Mouse (Mus musculus): Measurements from ENCODE around the gene Gjb5.

The Gjb5 gene

GRCm38 (mm10) chr4:127358018-127358417 is at the start of gene Gjb5:
Gene Gjb5, minus strand, starts transcription at chr4:127358181.
- in situ Hi-C loops (cut with MboI; ENCODE audit: low pct_unique_long_range_greater_than_20kb in 1 of 2, low sequenced_read_pairs in 2 of 2, unreplicated experiment in 1 of 2), result no loop called here

- in situ Hi-C loops (cut with MboI; ENCODE audit: low pct_unique_long_range_greater_than_20kb in 1 of 2, low sequenced_read_pairs in 2 of 2, unreplicated experiment in 1 of 2), result no loop called here
Measured at GRCm38 (mm10) chr4:127402614-127403013, 44.6 kb upstream of the Gjb5 start.

- in situ Hi-C loops (cut with MboI; ENCODE audit: low pct_unique_long_range_greater_than_20kb in 1 of 2, low sequenced_read_pairs in 2 of 2, unreplicated experiment in 1 of 2), result no loop called here
Measured at GRCm38 (mm10) chr4:127402166-127402565, 44.2 kb upstream of the Gjb5 start.

GRCm38 (mm10) chr4:127400165-127401145 is 42.5 kb upstream of the Gjb5 start:
- in situ Hi-C loops (cut with MboI; ENCODE audit: low pct_unique_long_range_greater_than_20kb in 1 of 2, low sequenced_read_pairs in 2 of 2, unreplicated experiment in 1 of 2), result no loop called here

GRCm38 (mm10) chr4:127395591-127395990 is 37.6 kb upstream of the Gjb5 start:
- in situ Hi-C loops (cut with MboI; ENCODE audit: low pct_unique_long_range_greater_than_20kb in 1 of 2, low sequenced_read_pairs in 2 of 2, unreplicated experiment in 1 of 2), result no loop called here

GRCm38 (mm10) chr4:127389645-127390044 is 31.7 kb upstream of the Gjb5 start:
- in situ Hi-C loops (cut with MboI; ENCODE audit: low pct_unique_long_range_greater_than_20kb in 1 of 2, low sequenced_read_pairs in 2 of 2, unreplicated experiment in 1 of 2), result no loop called here

GRCm38 (mm10) chr4:127377344-127377743 is 19.4 kb upstream of the Gjb5 start:
- in situ Hi-C loops (cut with MboI; ENCODE audit: low pct_unique_long_range_greater_than_20kb in 1 of 2, low sequenced_read_pairs in 2 of 2, unreplicated experiment in 1 of 2), result loop anchor here in 1 of 2 experiments (10.0 kb wide), 1 partner anchor 237 kb away; no protein-coding TSS in a partner anchor

- in situ Hi-C loops (cut with MboI; ENCODE audit: low pct_unique_long_range_greater_than_20kb in 1 of 2, low sequenced_read_pairs in 2 of 2, unreplicated experiment in 1 of 2), result loop anchor here in 1 of 2 experiments (10.0 kb wide), 1 partner anchor 239 kb away; no protein-coding TSS in a partner anchor
Measured at GRCm38 (mm10) chr4:127375541-127376177, 17.7 kb upstream of the Gjb5 start.

GRCm38 (mm10) chr4:127374645-127375044 is 16.7 kb upstream of the Gjb5 start:
- in situ Hi-C loops (cut with MboI; ENCODE audit: low pct_unique_long_range_greater_than_20kb in 1 of 2, low sequenced_read_pairs in 2 of 2, unreplicated experiment in 1 of 2), result loop anchor here in 1 of 2 experiments (10.0 kb wide), 1 partner anchor 240 kb away; no protein-coding TSS in a partner anchor

GRCm38 (mm10) chr4:127373491-127373890 is 15.5 kb upstream of the Gjb5 start:
- in situ Hi-C loops (cut with MboI; ENCODE audit: low pct_unique_long_range_greater_than_20kb in 1 of 2, low sequenced_read_pairs in 2 of 2, unreplicated experiment in 1 of 2), result loop anchor here in 1 of 2 experiments (10.0 kb wide), 1 partner anchor 241 kb away; no protein-coding TSS in a partner anchor

- in situ Hi-C loops (cut with MboI; ENCODE audit: low pct_unique_long_range_greater_than_20kb in 1 of 2, low sequenced_read_pairs in 2 of 2, unreplicated experiment in 1 of 2), result loop anchor here in 1 of 2 experiments (10.0 kb wide), 1 partner anchor 243 kb away; no protein-coding TSS in a partner anchor
Measured at GRCm38 (mm10) chr4:127371546-127371945, 13.6 kb upstream of the Gjb5 start.

- in situ Hi-C loops (cut with MboI; ENCODE audit: low pct_unique_long_range_greater_than_20kb in 1 of 2, low sequenced_read_pairs in 2 of 2, unreplicated experiment in 1 of 2), result loop anchor here in 1 of 2 experiments (10.0 kb wide), 1 partner anchor 244 kb away; no protein-coding TSS in a partner anchor
Measured at GRCm38 (mm10) chr4:127370447-127370846, 12.5 kb upstream of the Gjb5 start.

- in situ Hi-C loops (cut with MboI; ENCODE audit: low pct_unique_long_range_greater_than_20kb in 1 of 2, low sequenced_read_pairs in 2 of 2, unreplicated experiment in 1 of 2), result loop anchor here in 1 of 2 experiments (10.0 kb wide), 1 partner anchor 114 kb away; no protein-coding TSS in a partner anchor
Measured at GRCm38 (mm10) chr4:127368379-127368973, 10.5 kb upstream of the Gjb5 start.

GRCm38 (mm10) chr4:127365834-127366233 is 7.9 kb upstream of the Gjb5 start:
- in situ Hi-C loops (cut with MboI; ENCODE audit: low pct_unique_long_range_greater_than_20kb in 1 of 2, low sequenced_read_pairs in 2 of 2, unreplicated experiment in 1 of 2), result loop anchor here in 1 of 2 experiments (10.0 kb wide), 1 partner anchor 111 kb away; no protein-coding TSS in a partner anchor

- in situ Hi-C loops (cut with MboI; ENCODE audit: low pct_unique_long_range_greater_than_20kb in 1 of 2, low sequenced_read_pairs in 2 of 2, unreplicated experiment in 1 of 2), result loop anchor here in 1 of 2 experiments (10.0 kb wide), 1 partner anchor 111 kb away; no protein-coding TSS in a partner anchor
Measured at GRCm38 (mm10) chr4:127365433-127365832, 7.5 kb upstream of the Gjb5 start.

GRCm38 (mm10) chr4:127364431-127364830 is 6.5 kb upstream of the Gjb5 start:
- in situ Hi-C loops (cut with MboI; ENCODE audit: low pct_unique_long_range_greater_than_20kb in 1 of 2, low sequenced_read_pairs in 2 of 2, unreplicated experiment in 1 of 2), result loop anchor here in 1 of 2 experiments (10.0 kb wide), 1 partner anchor 110 kb away; no protein-coding TSS in a partner anchor

- in situ Hi-C loops (cut with MboI; ENCODE audit: low pct_unique_long_range_greater_than_20kb in 1 of 2, low sequenced_read_pairs in 2 of 2, unreplicated experiment in 1 of 2), result loop anchor here in 1 of 2 experiments (10.0 kb wide), 1 partner anchor 109 kb away; no protein-coding TSS in a partner anchor
Measured at GRCm38 (mm10) chr4:127363331-127363730, 5.3 kb upstream of the Gjb5 start.

GRCm38 (mm10) chr4:127362520-127362919 is 4.5 kb upstream of the Gjb5 start:
- in situ Hi-C loops (cut with MboI; ENCODE audit: low pct_unique_long_range_greater_than_20kb in 1 of 2, low sequenced_read_pairs in 2 of 2, unreplicated experiment in 1 of 2), result loop anchor here in 1 of 2 experiments (10.0 kb wide), 1 partner anchor 108 kb away; no protein-coding TSS in a partner anchor

Data from mouse embryonic stem cell (cell line).